Mouse (Mus musculus): ENCODE data around the gene Dusp28.

GRCm38 (mm10) chr1:92935977-92936376 is 29.2 kb downstream of the Dusp28 start:
- TF ChIP-seq CTCF (IDR thresholded peaks at IDR 0.05; ENCODE audit: low read depth, low read length) (no peak), POLR2A (IDR thresholded peaks at IDR 0.05; ENCODE audit: borderline replicate concordance, low read depth, low read length) (no peak)
